Mouse (Mus musculus) limb, embryonic 14.5 days (tissue): Measurements from ENCODE around the gene Slx1b. TPM values are rescaled to one million over a fixed set of nuclear protein-coding genes. Genes with fewer than 3 reads are reported as not detected.

Experiments
- ATAC-seq: fragments of 200-750 bp; cut with Nextera tagmentation; 2 replicates; pipeline ENCODE4 v1.8.0; 2017; ENCODE audit warnings: low read depth, moderate number of reproducible peaks, moderate TSS enrichment; ENCODE audit not compliant: low FRiP score
- DNase-seq: peaks from one replicate; pipeline ENCODE4 v3.0.0-alpha.2; 2015; ENCODE audit warnings: low spot score
- H3K27ac ChIP-seq: fragments of 300-500 bp; sonication (generic); replicated peaks from 2 replicates; pipeline ENCODE4 v1.5.1; 2014; ENCODE audit warnings: low read depth, mild to moderate bottlenecking, low read length, moderate library complexity, mixed read lengths
- H3K27me3 ChIP-seq: fragments of 300-500 bp; sonication (generic); 2 replicates; pipeline ENCODE4 v1.6.1; 2014; ENCODE audit warnings: low read length, mixed read lengths; ENCODE audit not compliant: control insufficient read depth, insufficient read depth
- H3K36me3 ChIP-seq: fragments of 300-500 bp; sonication (generic); 2 replicates; pipeline ENCODE4 v1.6.1; 2014; ENCODE audit warnings: mild to moderate bottlenecking, low read length, moderate library complexity, mixed read lengths; ENCODE audit not compliant: control insufficient read depth, insufficient read depth
- H3K4me1 ChIP-seq: fragments of 300-500 bp; sonication (generic); 2 replicates; pipeline ENCODE4 v1.6.1; 2014; ENCODE audit warnings: antibody characterized with exemption, low read length, mixed read lengths; ENCODE audit not compliant: control insufficient read depth, insufficient read depth
- H3K4me2 ChIP-seq: fragments of 300-500 bp; sonication (generic); replicated peaks from 2 replicates; pipeline ENCODE4 v1.6.1; 2014; ENCODE audit warnings: low read depth, mild to moderate bottlenecking, low read length, moderate library complexity; ENCODE audit not compliant: severe bottlenecking
- H3K4me3 ChIP-seq: fragments of 300-500 bp; sonication (generic); replicated peaks from 2 replicates; pipeline ENCODE4 v1.5.1; 2014; ENCODE audit warnings: low read length
- H3K9ac ChIP-seq: fragments of 300-500 bp; sonication (generic); 2 replicates; pipeline ENCODE4 v1.6.1; 2014; ENCODE audit warnings: mild to moderate bottlenecking, low read depth, low read length, moderate library complexity; ENCODE audit not compliant: severe bottlenecking
- H3K9me3 ChIP-seq: fragments of 300-500 bp; sonication (generic); 2 replicates; pipeline ENCODE4 v1.6.1; 2016; ENCODE audit warnings: low read length; ENCODE audit not compliant: control insufficient read depth
- POLR2A ChIP-seq: fragments of 200-500 bp; IDR thresholded peaks from 2 replicates; pipeline ENCODE4 v1.8.0; 2012; ENCODE audit warnings: inconsistent platforms, mild to moderate bottlenecking, moderate library complexity, borderline replicate concordance; ENCODE audit not compliant: insufficient read depth, insufficient read length; ENCODE audit errors: extremely low read depth
- WGBS: fragments of 180-500 bp; shearing (Covaris S2); extraction: QIAGEN DNeasy Blood & Tissue Kit; methylation state at CpG from one replicate; pipeline ENCODE4 v1.1.7; 2014; 5-methylcytosine and 5-hydroxymethylcytosine counted together
- polyA plus RNA-seq, 2 experiments: library from polyadenylated mRNA; depleted of rRNA in 1 of 2; stranded (reverse) in 1 of 2; unstranded in 1 of 2; fragments of >200 nt; fragmentation: Nextera tagmentation in 1 of 2; extraction: Ambion mirVana in 1 of 2; gene quantifications; 2 replicates each; pipeline versions ENCODE4 v1.2.1 to v1.2.3; 2012 to 2014

Slx1b gene
- polyA plus RNA-seq, 2 experiments, result 8.6 to 33.2 TPM

DNA sequence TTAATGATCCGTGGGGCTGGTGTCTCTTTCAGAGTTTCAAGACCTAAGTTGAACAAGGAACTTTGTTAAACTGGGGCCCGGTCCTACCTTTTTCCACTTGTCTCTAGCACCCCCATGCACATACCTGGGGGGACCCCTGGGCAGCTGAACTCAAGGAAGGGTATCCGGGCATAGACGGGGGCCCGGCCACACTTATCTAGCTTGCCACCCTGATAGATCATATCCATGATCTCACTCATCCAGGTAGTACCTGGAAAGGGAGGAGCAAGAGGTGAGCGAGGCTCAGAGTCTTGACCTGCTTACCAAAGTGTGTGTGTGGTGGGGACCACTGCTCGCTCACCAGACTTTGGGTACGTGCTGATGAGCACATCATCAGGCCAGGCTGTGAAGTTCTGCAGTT, 20.5 kb downstream of the Slx1b start:
- Histone ChIP-seq H3K4me3 (no peak overlapping the region), H3K4me1 (no peaks in the 10 kb centered on the region), H3K27me3 (no peaks in the 10 kb centered on the region), H3K27ac (no peak overlapping the region), H3K4me2 (no peak overlapping the region), H3K36me3 (peaks cover 23% of the 10 kb centered on the region), H3K9ac (no peak overlapping the region), H3K9me3 (no peaks in the 10 kb centered on the region)
- ATAC-seq (no peak), DNase-seq (no peak)
- no peak for TF ChIP-seq POLR2A
- 96% methylated on average over 8 of the region's 8 CpGs for WGBS

DNA sequence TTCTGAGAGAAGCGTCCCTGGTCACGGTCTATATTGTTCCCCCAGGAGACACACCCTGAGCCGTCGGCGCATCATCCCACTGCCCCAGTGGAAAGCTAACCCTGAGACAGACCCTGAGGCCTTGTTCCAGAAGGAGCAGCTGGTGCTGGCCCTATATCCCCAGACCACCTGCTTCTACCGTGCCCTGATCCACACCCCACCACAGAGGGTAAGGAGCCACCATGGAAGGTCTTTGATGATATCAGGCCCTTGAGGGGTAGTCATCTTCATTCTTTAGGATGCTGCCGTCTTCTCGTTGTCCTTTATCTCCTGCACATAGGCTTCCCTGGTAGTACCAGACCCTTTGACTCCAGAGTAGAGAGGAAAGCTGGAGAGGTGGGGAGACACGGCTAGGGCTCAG, 23.5 kb downstream of the Slx1b start:
- DNase-seq, result no peak
- no peak for ATAC-seq
- H3K27me3 ChIP-seq, result no peaks in the 10 kb centered on the region
- TF ChIP-seq POLR2A, result no peak
- no peak overlapping the region for H3K9ac ChIP-seq
- 92% methylated on average over 9 of the region's 9 CpGs for WGBS
- no peaks in the 10 kb centered on the region for H3K9me3 ChIP-seq
- no peak overlapping the region for H3K27ac ChIP-seq
- no peaks in the 10 kb centered on the region for H3K4me1 ChIP-seq
- H3K4me3 ChIP-seq, result no peak overlapping the region
- H3K4me2 ChIP-seq, result no peak overlapping the region
- H3K36me3 ChIP-seq, result peaks cover 26% of the 10 kb centered on the region

DNA sequence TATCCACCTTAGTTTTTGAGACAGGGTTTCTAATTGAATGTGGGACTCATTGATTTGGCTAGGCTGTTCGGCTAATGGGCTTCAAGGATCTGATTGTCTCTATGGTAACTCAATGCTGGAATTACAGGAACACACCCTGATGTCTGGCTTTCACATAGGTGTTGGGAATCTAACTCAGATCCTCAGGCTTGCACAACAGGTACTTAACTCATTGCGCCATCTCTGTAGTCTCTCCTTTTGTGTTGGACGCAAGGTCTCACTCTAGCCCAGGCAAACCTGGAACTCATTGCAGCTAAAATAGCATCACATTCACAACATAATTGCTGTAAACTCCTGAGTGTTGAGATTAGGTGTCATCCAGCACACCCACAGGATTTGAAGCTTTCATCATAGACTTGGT, 25.4 kb downstream of the Slx1b start:
- Histone ChIP-seq H3K4me1 (no peaks in the 10 kb centered on the region), H3K36me3 (peaks cover 27% of the 10 kb centered on the region), H3K4me2 (no peak overlapping the region), H3K4me3 (no peak overlapping the region), H3K9ac (no peak overlapping the region), H3K9me3 (no peaks in the 10 kb centered on the region), H3K27me3 (no peaks in the 10 kb centered on the region), H3K27ac (no peak overlapping the region)
- TF ChIP-seq POLR2A, result no peak
- 86% methylated on average over 3 of the region's 3 CpGs for WGBS
- ATAC-seq (no peak), DNase-seq (no peak)

DNA sequence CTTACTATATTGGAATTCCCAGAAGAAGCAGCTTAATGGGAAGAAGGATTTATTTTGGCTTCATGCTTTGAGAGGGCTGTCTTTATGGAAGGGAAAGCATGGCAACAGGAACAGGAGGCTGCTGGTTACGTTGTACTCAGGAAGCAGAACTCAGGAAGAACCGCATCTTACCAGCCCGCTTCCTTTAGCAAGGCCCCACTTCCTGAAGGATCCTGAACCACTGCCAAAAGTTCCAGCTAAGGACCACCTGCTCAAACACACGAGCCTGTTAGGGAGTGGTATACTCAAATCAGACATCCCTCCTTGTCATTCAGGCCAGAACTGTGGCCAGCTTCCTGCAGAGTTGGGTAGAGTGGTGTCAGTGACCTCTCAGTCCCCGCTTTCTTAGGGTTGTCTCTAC, 27.1 kb downstream of the Slx1b start:
- Histone ChIP-seq H3K9me3 (no peaks in the 10 kb centered on the region), H3K4me2 (no peak overlapping the region), H3K4me3 (no peak overlapping the region), H3K27ac (no peak overlapping the region; the same call in 1 of the 2 replicates), H3K27me3 (no peaks in the 10 kb centered on the region), H3K9ac (no peak overlapping the region), H3K4me1 (no peaks in the 10 kb centered on the region), H3K36me3 (peaks cover 36% of the 10 kb centered on the region)
- DNase-seq (no peak), ATAC-seq (no peak)
- no peak for TF ChIP-seq POLR2A
- 65% methylated on average over 5 of the region's 5 CpGs for WGBS

DNA sequence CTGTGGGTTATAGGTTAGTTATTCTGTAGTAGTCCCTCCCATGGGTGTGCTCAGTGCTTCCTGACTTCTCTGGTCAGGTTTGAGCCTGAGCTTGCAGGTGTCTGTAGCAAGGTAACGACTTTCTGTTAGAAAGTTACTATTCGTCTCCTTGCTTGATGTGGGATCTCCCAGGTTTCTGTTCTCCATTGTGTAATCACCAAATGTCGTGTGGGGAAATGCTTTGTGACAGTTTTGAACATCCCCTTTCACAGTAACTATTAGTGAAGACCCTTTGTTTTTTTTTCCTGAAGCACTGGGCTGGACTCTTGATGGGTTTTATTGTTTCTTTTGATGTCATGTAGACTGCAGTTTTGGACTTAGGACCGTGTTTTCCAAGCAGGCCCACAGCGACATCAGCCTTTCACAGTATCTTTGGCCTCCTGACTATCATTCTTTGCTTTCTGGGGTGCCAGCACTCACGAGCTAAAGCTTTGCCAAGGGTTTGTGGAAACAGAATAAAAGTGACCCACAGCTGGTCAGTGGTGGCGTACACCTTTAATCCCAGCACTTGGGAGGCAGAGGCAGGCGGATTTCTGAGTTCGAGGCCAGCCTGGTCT, 28.0 kb downstream of the Slx1b start:
- no peak for DNase-seq
- Histone ChIP-seq H3K4me3 (no peak overlapping the region), H3K36me3 (peaks cover 43% of the 10 kb centered on the region), H3K9me3 (no peaks in the 10 kb centered on the region), H3K9ac (no peak overlapping the region), H3K4me1 (no peaks in the 10 kb centered on the region), H3K27ac (no peak overlapping the region), H3K27me3 (no peaks in the 10 kb centered on the region), H3K4me2 (no peak overlapping the region)
- no peak for TF ChIP-seq POLR2A
- WGBS, result 82% methylated on average over 9 of the region's 9 CpGs
- ATAC-seq, result no peak

DNA sequence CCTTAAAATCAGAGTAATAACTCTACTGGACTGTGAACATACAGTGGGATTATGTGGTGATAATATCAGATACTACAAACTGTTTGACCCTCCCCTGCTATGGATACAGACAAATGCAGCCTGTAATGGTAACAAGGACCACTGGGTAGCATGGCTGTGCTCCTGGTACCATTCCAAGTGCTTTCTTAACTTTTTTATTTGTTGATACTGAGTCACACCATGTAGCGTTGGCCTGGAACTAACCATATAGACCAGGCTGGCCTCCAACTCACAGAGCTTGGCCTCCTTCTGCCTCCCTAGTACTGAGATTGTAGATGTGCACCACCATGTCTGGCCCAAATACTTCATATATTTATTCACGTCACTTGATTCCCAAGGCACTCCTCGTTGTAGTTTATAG, 30.3 kb downstream of the Slx1b start:
- Histone ChIP-seq H3K9me3 (no peaks in the 10 kb centered on the region), H3K4me3 (no peak overlapping the region), H3K36me3 (peaks cover 33% of the 10 kb centered on the region), H3K27me3 (no peaks in the 10 kb centered on the region), H3K4me2 (no peak overlapping the region), H3K4me1 (no peaks in the 10 kb centered on the region), H3K9ac (no peak overlapping the region), H3K27ac (no peak overlapping the region)
- DNase-seq (no peak), ATAC-seq (no peak)
- TF ChIP-seq POLR2A, result no peak
- WGBS, result 88% methylated on average over 3 of the region's 3 CpGs
